Mouse (Mus musculus): ENCODE measurements around the gene 4921504E06Rik.

4921504E06Rik gene

GRCm38 (mm10) chr2:19553821-19554592, at the start of gene 4921504E06Rik:
TSS of gene 4921504E06Rik (minus strand) at chr2:19553914.
- DNase-seq (ENCODE audit: low spot score in 2 of 2), result peak; percentile 43 to 51

GRCm38 (mm10) chr2:19601386-19601925, 47.7 kb upstream of the 4921504E06Rik start:
- DNase-seq (ENCODE audit: low spot score in 2 of 2), result peak; percentile 36 to 41

- DNase-seq (ENCODE audit: low spot score in 2 of 2), result no peak
Observed at GRCm38 (mm10) chr2:19600860-19601259, 47.1 kb upstream of the 4921504E06Rik start.

- no peak for DNase-seq (ENCODE audit: low spot score in 2 of 2)
Observed at GRCm38 (mm10) chr2:19599801-19600200, 46.1 kb upstream of the 4921504E06Rik start.

- no peak for DNase-seq (ENCODE audit: low spot score in 2 of 2)
Observed at GRCm38 (mm10) chr2:19596988-19597387, 43.3 kb upstream of the 4921504E06Rik start.

- DNase-seq (ENCODE audit: low spot score in 2 of 2), result no peak
Observed at GRCm38 (mm10) chr2:19596426-19596825, 42.7 kb upstream of the 4921504E06Rik start.

- DNase-seq (ENCODE audit: low spot score in 2 of 2), result no peak
Observed at GRCm38 (mm10) chr2:19594856-19595255, 41.1 kb upstream of the 4921504E06Rik start.

- no peak for DNase-seq (ENCODE audit: low spot score in 2 of 2)
Observed at GRCm38 (mm10) chr2:19579846-19580245, 26.1 kb upstream of the 4921504E06Rik start.

GRCm38 (mm10) chr2:19579180-19579579, 25.5 kb upstream of the 4921504E06Rik start:
- no peak for DNase-seq (ENCODE audit: low spot score in 2 of 2)

- DNase-seq (ENCODE audit: low spot score in 2 of 2), result no peak
Observed at GRCm38 (mm10) chr2:19562114-19562829, 8.6 kb upstream of the 4921504E06Rik start.

GRCm38 (mm10) chr2:19560654-19561053, 6.9 kb upstream of the 4921504E06Rik start:
- no peak for DNase-seq (ENCODE audit: low spot score in 2 of 2)

GRCm38 (mm10) chr2:19560071-19560470, 6.4 kb upstream of the 4921504E06Rik start:
- no peak for DNase-seq (ENCODE audit: low spot score in 2 of 2)

GRCm38 (mm10) chr2:19551396-19551795, 2.3 kb downstream of the 4921504E06Rik start:
- DNase-seq (ENCODE audit: low spot score in 2 of 2), result no peak

- no peak for DNase-seq (ENCODE audit: low spot score in 2 of 2)
Observed at GRCm38 (mm10) chr2:19540906-19541305, 12.8 kb downstream of the 4921504E06Rik start.

GRCm38 (mm10) chr2:19529428-19529827, 24.3 kb downstream of the 4921504E06Rik start:
- DNase-seq (ENCODE audit: low spot score in 2 of 2), result no peak

- DNase-seq (ENCODE audit: low spot score in 2 of 2), result peak; percentile 29 to 80
Observed at GRCm38 (mm10) chr2:19528797-19529196, 24.9 kb downstream of the 4921504E06Rik start.

GRCm38 (mm10) chr2:19524071-19524470, 29.6 kb downstream of the 4921504E06Rik start:
- DNase-seq (ENCODE audit: low spot score in 2 of 2), result no peak

- peak; percentile 5 to 50 for DNase-seq (ENCODE audit: low spot score in 2 of 2)
Observed at GRCm38 (mm10) chr2:19521662-19522061, 32.1 kb downstream of the 4921504E06Rik start.

- DNase-seq (ENCODE audit: low spot score in 2 of 2), result no peak
Observed at GRCm38 (mm10) chr2:19520617-19521016, 33.1 kb downstream of the 4921504E06Rik start.

GRCm38 (mm10) chr2:19519768-19520167, 33.9 kb downstream of the 4921504E06Rik start:
- peak in 1 of 2 experiments; percentile 27 for DNase-seq (ENCODE audit: low spot score in 2 of 2)

- no peak for DNase-seq (ENCODE audit: low spot score in 2 of 2)
Observed at GRCm38 (mm10) chr2:19517952-19518351, 35.8 kb downstream of the 4921504E06Rik start.

GRCm38 (mm10) chr2:19512381-19512780, 41.3 kb downstream of the 4921504E06Rik start:
- no peak for DNase-seq (ENCODE audit: low spot score in 2 of 2)

- no peak for DNase-seq (ENCODE audit: low spot score in 2 of 2)
Observed at GRCm38 (mm10) chr2:19511032-19511431, 42.7 kb downstream of the 4921504E06Rik start.

Measured in thymus, postnatal 10 days (tissue).